Mouse (Mus musculus) kidney, embryonic 14.5 days (tissue): Measurements from ENCODE around the gene Acot8. TPM values are rescaled to one million over a fixed set of nuclear protein-coding genes. Genes with fewer than 3 reads are reported as not detected.
A peak's percentile ranks its signal among the peaks of the same experiment; 100 is the strongest.

ENCODE experiments used
- ATAC-seq: fragments of 200-750 bp; cut with Nextera tagmentation; 2 replicates; pipeline ENCODE4 v1.8.0; 2017; ENCODE audit warnings: moderate number of reproducible peaks, mild to moderate bottlenecking, moderate TSS enrichment, moderate library complexity; ENCODE audit not compliant: low FRiP score, low TSS enrichment
- H3K27ac ChIP-seq: fragments of 300-500 bp; sonication (generic); 2 replicates; pipeline ENCODE4 v1.5.1; 2014; ENCODE audit warnings: low read depth, mild to moderate bottlenecking, low read length, moderate library complexity, mixed read lengths
- H3K27me3 ChIP-seq: fragments of 300-500 bp; sonication (generic); 2 replicates; pipeline ENCODE4 v1.6.1; 2014; ENCODE audit warnings: mild to moderate bottlenecking, low read length; ENCODE audit not compliant: control insufficient read depth, insufficient read depth
- H3K36me3 ChIP-seq: fragments of 300-500 bp; sonication (generic); 2 replicates; pipeline ENCODE4 v1.6.1; 2014; ENCODE audit warnings: low read length, mixed read lengths; ENCODE audit not compliant: control insufficient read depth, insufficient read depth
- H3K4me1 ChIP-seq: fragments of 300-500 bp; sonication (generic); 2 replicates; pipeline ENCODE4 v1.6.1; 2014; ENCODE audit warnings: low read length, mixed read lengths; ENCODE audit not compliant: control insufficient read depth, insufficient read depth
- H3K4me2 ChIP-seq: fragments of 300-500 bp; sonication (generic); replicated peaks from 2 replicates; pipeline ENCODE4 v1.6.1; 2014; ENCODE audit warnings: low read depth, mild to moderate bottlenecking, low read length
- H3K4me3 ChIP-seq: fragments of 300-500 bp; sonication (generic); 2 replicates; pipeline ENCODE4 v1.5.1; 2014; ENCODE audit warnings: mild to moderate bottlenecking, low read length
- H3K9ac ChIP-seq: fragments of 300-500 bp; sonication (generic); 2 replicates; pipeline ENCODE4 v1.6.1; 2014; ENCODE audit warnings: low read depth, mild to moderate bottlenecking, low read length, moderate library complexity
- H3K9me3 ChIP-seq: fragments of 300-500 bp; sonication (generic); 2 replicates; pipeline ENCODE4 v1.6.1; 2016; ENCODE audit warnings: low read length; ENCODE audit not compliant: control insufficient read depth
- WGBS: fragments of 180-500 bp; shearing (Covaris S2); extraction: QIAGEN DNeasy Blood & Tissue Kit; methylation state at CpG from one replicate; pipeline ENCODE4 v1.1.7; 2014; 5-methylcytosine and 5-hydroxymethylcytosine counted together
- polyA plus RNA-seq: library from polyadenylated mRNA; unstranded; fragments of >200 nt; fragmentation: Nextera tagmentation; extraction: Ambion mirVana; gene quantifications from 2 replicates; pipeline ENCODE4 v1.2.1, GENCODE M21; 2014

Gene Acot8
- polyA plus RNA-seq, 1 experiment from 2014 or later: 17.0 TPM

- H3K4me2 ChIP-seq: no peak overlapping the region
- H3K4me1 ChIP-seq: peaks cover 13% of the 10 kb centered on the region; the same call in 1 of the 2 replicates
- ATAC-seq: no peak
- H3K27me3 ChIP-seq: no peaks in the 10 kb centered on the region
- no peak overlapping the region for H3K4me3 ChIP-seq
- 65% methylated on average over 4 of the region's 4 CpGs for WGBS
- H3K9ac ChIP-seq: no peak overlapping the region
- peaks cover 32% of the 10 kb centered on the region for H3K36me3 ChIP-seq
- no peaks in the 10 kb centered on the region for H3K9me3 ChIP-seq
- no peak overlapping the region for H3K27ac ChIP-seq
Measured at GRCm38 (mm10) chr2:164788411-164788810, 16.3 kb downstream of the Acot8 start.

- H3K4me2 ChIP-seq: no peak overlapping the region
- peaks cover 28% of the 10 kb centered on the region for H3K36me3 ChIP-seq
- WGBS: 72% methylated on average over 10 of the region's 10 CpGs
- ATAC-seq: no peak
- no peak overlapping the region for H3K9ac ChIP-seq
- H3K27ac ChIP-seq: no peak overlapping the region
- H3K9me3 ChIP-seq: no peaks in the 10 kb centered on the region
- no peaks in the 10 kb centered on the region for H3K27me3 ChIP-seq
- H3K4me1 ChIP-seq: peaks cover 13% of the 10 kb centered on the region; the same call in 1 of the 2 replicates
- no peak overlapping the region for H3K4me3 ChIP-seq
Measured at GRCm38 (mm10) chr2:164787779-164788178, 16.9 kb downstream of the Acot8 start.

GRCm38 (mm10) chr2:164787032-164787431 is 17.6 kb downstream of the Acot8 start:
- Histone ChIP-seq H3K4me3 (peak overlapping the region; percentile 71), H3K4me1 (peaks cover 13% of the 10 kb centered on the region; the same call in 1 of the 2 replicates), H3K27ac (no peak overlapping the region), H3K27me3 (no peaks in the 10 kb centered on the region), H3K36me3 (peaks cover 21% of the 10 kb centered on the region), H3K4me2 (peak overlapping the region; percentile 93), H3K9me3 (no peaks in the 10 kb centered on the region), H3K9ac (peak overlapping the region; percentile 78)
- no peak for ATAC-seq
- 90% methylated on average over 3 of the region's 3 CpGs for WGBS

- ATAC-seq: peak; percentile 7; the same call in 1 of the 2 replicates
- Histone ChIP-seq H3K4me3 (peak overlapping the region; percentile 71), H3K9ac (peak overlapping the region; percentile 78), H3K4me2 (peak overlapping the region; percentile 93), H3K9me3 (no peaks in the 10 kb centered on the region), H3K27me3 (no peaks in the 10 kb centered on the region), H3K4me1 (peaks cover 13% of the 10 kb centered on the region; the same call in 1 of the 2 replicates), H3K36me3 (peaks cover 15% of the 10 kb centered on the region; the same call in 1 of the 2 replicates), H3K27ac (peak overlapping the region; percentile 83; the same call in 1 of the 2 replicates)
- 7% methylated on average over 15 of the region's 15 CpGs for WGBS
Measured at GRCm38 (mm10) chr2:164786388-164786885, 18.2 kb downstream of the Acot8 start.

GRCm38 (mm10) chr2:164785481-164786387 is 18.9 kb downstream of the Acot8 start, which contains the start of gene Snx21:
Gene Snx21, plus strand, starts transcription at chr2:164785823.
- Histone ChIP-seq H3K4me2 (peak within 1 kb of the TSS; percentile 93), H3K9ac (peak within 1 kb of the TSS; percentile 78), H3K9me3 (no peaks in the 10 kb centered on the region), H3K27ac (peak within 1 kb of the TSS; percentile 83), H3K4me1 (peaks cover 13% of the 10 kb centered on the region; the same call in 1 of the 2 replicates), H3K36me3 (peaks cover 9% of the 10 kb centered on the region; the same call in 1 of the 2 replicates), H3K27me3 (no peaks in the 10 kb centered on the region), H3K4me3 (peak within 1 kb of the TSS; percentile 71)
- peak; percentile 92 for ATAC-seq
- under 1% methylated on average over 82 of the region's 89 CpGs for WGBS

GRCm38 (mm10) chr2:164784869-164785420 is 19.7 kb downstream of the Acot8 start:
- WGBS: 5% methylated on average over 7 of the region's 7 CpGs
- peak overlapping the region; percentile 78 for H3K9ac ChIP-seq
- peaks cover 13% of the 10 kb centered on the region; the same call in 1 of the 2 replicates for H3K4me1 ChIP-seq
- H3K27ac ChIP-seq: peak overlapping the region; percentile 83
- H3K4me3 ChIP-seq: peak overlapping the region; percentile 71
- ATAC-seq: no peak
- H3K27me3 ChIP-seq: no peaks in the 10 kb centered on the region
- no peaks in the 10 kb centered on the region for H3K9me3 ChIP-seq
- peak overlapping the region; percentile 93 for H3K4me2 ChIP-seq
- H3K36me3 ChIP-seq: peaks cover 5% of the 10 kb centered on the region; the same call in 1 of the 2 replicates

GRCm38 (mm10) chr2:164783926-164784581 is 20.6 kb downstream of the Acot8 start:
- peaks cover 3% of the 10 kb centered on the region; the same call in 1 of the 2 replicates for H3K36me3 ChIP-seq
- no peak overlapping the region for H3K4me2 ChIP-seq
- WGBS: 78% methylated on average over 7 of the region's 7 CpGs
- H3K27me3 ChIP-seq: no peaks in the 10 kb centered on the region
- H3K4me3 ChIP-seq: no peak overlapping the region
- no peak overlapping the region for H3K9ac ChIP-seq
- H3K9me3 ChIP-seq: no peaks in the 10 kb centered on the region
- no peak for ATAC-seq
- peaks cover 13% of the 10 kb centered on the region; the same call in 1 of the 2 replicates for H3K4me1 ChIP-seq
- no peak overlapping the region for H3K27ac ChIP-seq

GRCm38 (mm10) chr2:164781876-164782275 is 22.8 kb downstream of the Acot8 start:
- H3K27ac ChIP-seq: no peak overlapping the region
- H3K9me3 ChIP-seq: no peaks in the 10 kb centered on the region
- no peaks in the 10 kb centered on the region for H3K36me3 ChIP-seq
- H3K4me3 ChIP-seq: no peak overlapping the region
- H3K27me3 ChIP-seq: no peaks in the 10 kb centered on the region
- H3K9ac ChIP-seq: no peak overlapping the region
- WGBS: 74% methylated on average over 4 of the region's 4 CpGs
- H3K4me2 ChIP-seq: no peak overlapping the region
- ATAC-seq: no peak
- peaks cover 10% of the 10 kb centered on the region; the same call in 1 of the 2 replicates for H3K4me1 ChIP-seq
